Mouse (Mus musculus) cortical plate, adult 2 months (tissue): ENCODE data around the gene Arap2.

Source experiments
- CTCF ChIP-seq: fragments of 200-500 bp; IDR thresholded peaks from 2 replicates; pipeline ENCODE4 v1.5.1; 2011; ENCODE audit warnings: mild to moderate bottlenecking, control low read depth, low read length; ENCODE audit not compliant: insufficient read depth; ENCODE audit errors: extremely low read depth
- POLR2A ChIP-seq: fragments of 200-500 bp; IDR thresholded peaks from 2 replicates; pipeline ENCODE4 v1.6.1; 2011; ENCODE audit warnings: mild to moderate bottlenecking, low read length, control low read depth; ENCODE audit not compliant: insufficient read depth; ENCODE audit errors: extremely low read depth

- TF ChIP-seq CTCF (no peak), POLR2A (no peak)
Measured at GRCm38 (mm10) chr5:62739451-62740415, 26.2 kb downstream of the Arap2 start.
